Mouse (Mus musculus) hindbrain, embryonic 15.5 days (tissue): ENCODE measurements around the gene Ahnak. TPM values are rescaled to one million over a fixed set of nuclear protein-coding genes. Genes with fewer than 3 reads are reported as not detected.

Experiments
- ATAC-seq: fragments of 200-750 bp; cut with Nextera tagmentation; 2 replicates; pipeline ENCODE4 v1.8.0; 2017; ENCODE audit warnings: low read depth, moderate number of reproducible peaks, moderate TSS enrichment; ENCODE audit not compliant: low FRiP score
- H3K27ac ChIP-seq: fragments of 300-500 bp; sonication (generic); replicated peaks from 2 replicates; pipeline ENCODE4 v1.5.1; 2015; ENCODE audit warnings: mild to moderate bottlenecking, inconsistent platforms
- H3K27me3 ChIP-seq: fragments of 300-500 bp; sonication (generic); 2 replicates; pipeline ENCODE4 v1.6.1; 2015; ENCODE audit warnings: control low read depth, inconsistent platforms
- H3K36me3 ChIP-seq: fragments of 300-500 bp; sonication (generic); 2 replicates; pipeline ENCODE4 v1.6.1; 2015; ENCODE audit warnings: control low read depth, inconsistent platforms
- H3K4me1 ChIP-seq: fragments of 300-500 bp; sonication (generic); replicated peaks from 2 replicates; pipeline ENCODE4 v1.6.1; 2015; ENCODE audit warnings: control low read depth, inconsistent platforms
- H3K4me2 ChIP-seq: fragments of 300-500 bp; sonication (generic); 2 replicates; pipeline ENCODE4 v1.6.1; 2015; ENCODE audit warnings: moderate library complexity, mild to moderate bottlenecking, inconsistent platforms
- H3K4me3 ChIP-seq: fragments of 300-500 bp; sonication (generic); 2 replicates; pipeline ENCODE4 v1.5.1; 2015; ENCODE audit warnings: mild to moderate bottlenecking, inconsistent platforms
- H3K9ac ChIP-seq: fragments of 300-500 bp; sonication (generic); 2 replicates; pipeline ENCODE4 v1.6.1; 2015; ENCODE audit warnings: inconsistent platforms
- H3K9me3 ChIP-seq: fragments of 300-500 bp; sonication (generic); 2 replicates; pipeline ENCODE4 v1.6.1; 2016; ENCODE audit warnings: control low read depth, inconsistent platforms
- WGBS: fragments of 180-500 bp; shearing (Covaris S2); methylation state at CpG from one replicate; pipeline ENCODE4 v1.1.7; 2015; 5-methylcytosine and 5-hydroxymethylcytosine counted together
- polyA plus RNA-seq: library from polyadenylated mRNA; unstranded; fragments of >200 nt; fragmentation: Nextera tagmentation; extraction: Ambion mirVana; gene quantifications from 2 replicates; pipeline ENCODE4 v1.2.1, GENCODE M21; 2015

Ahnak gene
- polyA plus RNA-seq, 1 experiment from 2014 or later = 4.6 TPM

DNA sequence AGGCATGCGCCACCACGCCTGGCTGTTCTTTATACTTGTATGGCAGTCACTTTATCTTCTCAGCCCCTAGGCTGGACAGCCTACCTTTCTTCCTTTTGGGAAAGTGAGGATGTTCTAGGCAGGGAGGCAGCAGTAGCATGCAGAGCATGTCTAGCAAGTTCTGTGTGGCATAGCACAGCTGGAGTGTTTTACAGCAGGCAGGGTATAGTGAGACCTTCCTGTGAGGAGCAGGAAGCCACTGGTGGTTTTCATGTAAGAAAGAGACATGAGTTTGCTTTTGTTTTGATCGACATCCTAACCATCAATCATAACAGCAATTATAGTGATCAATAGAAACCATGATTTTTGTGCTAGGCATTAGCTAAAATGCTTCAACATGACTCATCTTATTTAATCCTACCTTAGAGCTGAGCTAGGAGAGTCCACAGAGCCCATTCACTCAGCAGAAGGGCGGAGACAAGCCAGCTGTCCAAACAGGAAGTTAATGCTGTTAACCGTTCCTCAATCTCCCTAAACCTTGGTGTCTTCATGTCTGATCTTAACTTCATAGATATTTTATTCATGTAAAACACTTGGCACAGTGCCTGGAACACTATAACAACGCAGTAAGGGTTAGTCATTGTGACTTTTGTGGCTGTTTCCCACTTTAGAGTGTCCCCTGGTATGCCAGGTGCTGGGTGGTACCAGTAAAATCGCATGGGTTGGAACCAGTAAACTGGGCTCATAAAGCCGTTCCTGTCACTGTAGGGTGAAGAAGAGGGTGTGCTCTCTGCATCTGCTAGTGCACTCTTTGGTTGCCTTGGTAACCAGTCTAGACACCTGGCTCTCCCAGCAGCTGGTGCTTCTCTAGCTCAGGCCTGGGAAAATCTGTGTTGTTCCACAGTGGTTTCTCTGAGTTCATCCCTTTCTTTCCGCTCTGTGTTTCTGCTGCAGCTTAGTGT lies 76.8 kb downstream of the Ahnak start:
- peaks cover 28% of the 10 kb centered on the region for H3K4me1 ChIP-seq
- peak; percentile 87 for ATAC-seq
- H3K4me2 ChIP-seq = no peak overlapping the region
- peak overlapping the region; percentile 60; the same call in 1 of the 2 replicates for H3K27ac ChIP-seq
- H3K4me3 ChIP-seq = no peak overlapping the region
- no peaks in the 10 kb centered on the region for H3K36me3 ChIP-seq
- 56% methylated on average over 9 of the region's 9 CpGs for WGBS
- H3K27me3 ChIP-seq = no peaks in the 10 kb centered on the region
- H3K9me3 ChIP-seq = no peaks in the 10 kb centered on the region
- H3K9ac ChIP-seq = no peak overlapping the region

- Histone ChIP-seq H3K36me3 (no peaks in the 10 kb centered on the region), H3K9me3 (no peaks in the 10 kb centered on the region), H3K27me3 (no peaks in the 10 kb centered on the region), H3K27ac (no peak overlapping the region; the same call in 1 of the 2 replicates), H3K4me1 (peaks cover 38% of the 10 kb centered on the region), H3K4me3 (no peak overlapping the region), H3K9ac (no peak overlapping the region), H3K4me2 (no peak overlapping the region)
- ATAC-seq = no peak
- 75% methylated on average over 5 of the region's 5 CpGs for WGBS
These were observed 78.2 kb downstream of the Ahnak start for GRCm38 (mm10) chr19:9067292-9067691.

GRCm38 (mm10) chr19:9069687-9070307 lies 80.7 kb downstream of the Ahnak start:
- H3K4me3 ChIP-seq = no peak overlapping the region
- no peak for ATAC-seq
- H3K9me3 ChIP-seq = no peaks in the 10 kb centered on the region
- H3K4me2 ChIP-seq = no peak overlapping the region
- WGBS = 61% methylated on average over 8 of the region's 8 CpGs
- H3K36me3 ChIP-seq = no peaks in the 10 kb centered on the region
- H3K27me3 ChIP-seq = no peaks in the 10 kb centered on the region
- H3K4me1 ChIP-seq = peaks cover 38% of the 10 kb centered on the region
- 0 out of 2 replicates have a peak overlapping the region, but pooled peaks have one; percentile 34 for H3K27ac ChIP-seq
- no peak overlapping the region for H3K9ac ChIP-seq

DNA sequence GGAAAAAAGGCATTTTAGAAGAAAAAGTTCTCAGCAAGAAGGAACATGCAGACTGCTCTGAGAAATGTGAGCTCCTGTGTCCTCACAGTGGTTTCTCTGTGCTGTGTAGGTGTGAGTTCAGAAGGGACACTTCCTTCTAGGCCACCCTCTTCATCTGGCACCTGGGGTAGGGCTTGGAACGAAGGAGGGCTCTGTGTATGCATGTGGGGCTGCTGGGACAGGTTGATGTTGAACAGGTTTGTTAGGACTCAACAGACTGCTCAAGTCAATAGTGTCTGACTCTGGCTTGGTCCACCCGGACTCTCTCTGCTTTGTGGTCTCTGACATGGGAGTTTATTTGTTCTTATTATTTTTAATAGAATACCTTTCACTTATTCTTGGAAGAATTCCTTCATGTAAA lies 81.2 kb downstream of the Ahnak start:
- peaks cover 38% of the 10 kb centered on the region for H3K4me1 ChIP-seq
- WGBS = 91% methylated on average over 2 of the region's 2 CpGs
- no peak for ATAC-seq
- H3K4me3 ChIP-seq = no peak overlapping the region
- no peak overlapping the region for H3K4me2 ChIP-seq
- H3K36me3 ChIP-seq = no peaks in the 10 kb centered on the region
- H3K27me3 ChIP-seq = no peaks in the 10 kb centered on the region
- 0 out of 2 replicates have a peak overlapping the region, but pooled peaks have one; percentile 34 for H3K27ac ChIP-seq
- H3K9ac ChIP-seq = no peak overlapping the region
- H3K9me3 ChIP-seq = no peaks in the 10 kb centered on the region

DNA sequence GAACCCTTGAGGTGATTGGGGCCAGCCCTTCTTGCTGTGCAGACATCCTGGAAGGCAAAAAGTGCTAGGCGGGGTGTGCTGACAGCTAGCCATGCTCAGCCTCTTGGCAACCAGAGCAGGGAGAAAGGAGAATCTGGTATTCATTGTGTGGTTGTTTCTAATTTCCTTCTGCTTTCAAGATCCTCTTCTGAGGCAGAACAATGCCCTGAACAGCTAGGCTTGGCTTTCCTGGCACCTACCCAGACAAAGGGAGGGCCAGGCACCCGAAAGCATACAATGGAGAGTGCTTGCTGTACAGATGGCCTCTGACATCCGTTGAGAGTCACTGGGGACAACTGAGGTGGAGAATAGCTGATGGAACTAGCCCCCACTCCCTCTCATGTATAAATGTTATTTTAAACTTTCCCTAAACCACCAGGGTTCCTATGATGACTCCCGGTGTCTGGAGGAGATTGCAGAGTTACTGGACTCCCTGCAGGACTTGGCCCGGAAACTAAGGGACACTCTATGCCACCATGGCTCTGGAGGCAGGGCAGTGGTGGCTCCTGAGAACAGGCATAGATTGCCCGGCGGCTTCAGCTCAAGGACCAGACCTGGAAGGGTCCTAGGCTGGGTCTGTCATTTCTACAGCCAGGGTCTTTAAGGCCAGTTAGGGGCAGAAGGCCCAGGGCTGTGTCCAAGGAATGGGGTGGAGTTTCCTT lies 82.5 kb downstream of the Ahnak start:
- Histone ChIP-seq H3K9me3 (no peaks in the 10 kb centered on the region), H3K27ac (peak overlapping the region; percentile 9), H3K4me3 (no peak overlapping the region), H3K4me2 (no peak overlapping the region), H3K27me3 (no peaks in the 10 kb centered on the region), H3K36me3 (no peaks in the 10 kb centered on the region), H3K9ac (no peak overlapping the region), H3K4me1 (peaks cover 27% of the 10 kb centered on the region)
- 30% methylated on average over 7 of the region's 7 CpGs for WGBS
- peak; percentile 55; the same call in 1 of the 2 replicates for ATAC-seq

DNA sequence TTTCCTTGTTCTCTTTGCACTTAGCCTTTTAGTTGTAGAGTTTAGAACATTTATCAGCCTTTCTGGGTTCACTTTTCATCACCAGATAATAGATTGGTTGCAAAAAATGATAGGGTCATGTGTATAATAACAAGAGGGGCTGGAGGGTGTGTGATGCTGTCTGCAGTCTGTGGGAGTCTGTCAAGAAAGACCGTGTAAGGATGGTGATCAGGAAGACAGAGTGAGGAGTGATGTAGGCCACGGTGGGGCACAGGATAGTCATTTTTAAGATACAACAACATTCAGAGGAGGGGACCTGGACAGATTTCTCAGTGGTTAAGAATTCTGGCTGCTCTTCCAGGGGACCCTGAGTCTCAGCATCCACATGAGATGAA lies 83.1 kb downstream of the Ahnak start:
- H3K36me3 ChIP-seq = no peaks in the 10 kb centered on the region
- 0 out of 2 replicates have a peak overlapping the region, but pooled peaks have one; percentile 9 for H3K27ac ChIP-seq
- ATAC-seq = no peak
- no peak overlapping the region for H3K4me3 ChIP-seq
- H3K4me1 ChIP-seq = peaks cover 26% of the 10 kb centered on the region
- no peaks in the 10 kb centered on the region for H3K27me3 ChIP-seq
- WGBS = 69% methylated on average over 2 of the region's 2 CpGs
- H3K9me3 ChIP-seq = no peaks in the 10 kb centered on the region
- no peak overlapping the region for H3K9ac ChIP-seq
- no peak overlapping the region for H3K4me2 ChIP-seq

- WGBS = 81% methylated on average over 12 of the region's 12 CpGs
- no peak for ATAC-seq
- Histone ChIP-seq H3K4me1 (peaks cover 26% of the 10 kb centered on the region), H3K36me3 (no peaks in the 10 kb centered on the region), H3K4me3 (no peak overlapping the region), H3K27me3 (no peaks in the 10 kb centered on the region), H3K4me2 (no peak overlapping the region), H3K9me3 (no peaks in the 10 kb centered on the region), H3K27ac (no peak overlapping the region), H3K9ac (no peak overlapping the region)
These were observed 84.8 kb downstream of the Ahnak start for GRCm38 (mm10) chr19:9073776-9074411.

DNA sequence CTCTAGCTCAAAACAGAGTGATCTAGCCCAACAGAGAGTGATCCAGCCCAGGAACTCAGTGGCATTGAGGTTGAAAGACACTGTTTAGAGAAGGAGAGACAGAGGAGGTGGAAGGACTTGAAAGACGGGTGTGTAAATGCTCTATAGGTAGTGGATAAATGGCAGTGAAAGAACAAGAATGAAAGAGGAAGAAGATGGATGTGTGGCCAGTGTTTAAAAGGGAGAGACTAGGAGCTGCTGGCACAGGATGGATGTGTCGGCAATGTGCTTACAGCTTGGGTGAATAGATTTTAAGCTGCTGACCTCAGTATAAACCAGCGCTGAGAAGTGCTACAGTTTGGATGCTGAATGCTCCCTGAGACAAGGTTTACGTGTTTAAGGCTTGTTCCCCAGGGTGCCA lies 85.3 kb downstream of the Ahnak start:
- Histone ChIP-seq H3K36me3 (no peaks in the 10 kb centered on the region), H3K4me2 (no peak overlapping the region), H3K27ac (no peak overlapping the region), H3K4me1 (peaks cover 25% of the 10 kb centered on the region), H3K27me3 (no peaks in the 10 kb centered on the region), H3K9me3 (no peaks in the 10 kb centered on the region), H3K4me3 (no peak overlapping the region), H3K9ac (no peak overlapping the region)
- ATAC-seq = no peak
- WGBS = 59% methylated on average over 4 of the region's 4 CpGs

- Histone ChIP-seq H3K4me1 (peaks cover 14% of the 10 kb centered on the region), H3K4me2 (no peak overlapping the region), H3K27me3 (no peaks in the 10 kb centered on the region), H3K4me3 (no peak overlapping the region), H3K27ac (no peak overlapping the region), H3K9ac (no peak overlapping the region), H3K9me3 (no peaks in the 10 kb centered on the region), H3K36me3 (no peaks in the 10 kb centered on the region)
- 79% methylated on average over 2 of the region's 2 CpGs for WGBS
- ATAC-seq = no peak
These were observed 86.5 kb downstream of the Ahnak start for GRCm38 (mm10) chr19:9075558-9075957.

DNA sequence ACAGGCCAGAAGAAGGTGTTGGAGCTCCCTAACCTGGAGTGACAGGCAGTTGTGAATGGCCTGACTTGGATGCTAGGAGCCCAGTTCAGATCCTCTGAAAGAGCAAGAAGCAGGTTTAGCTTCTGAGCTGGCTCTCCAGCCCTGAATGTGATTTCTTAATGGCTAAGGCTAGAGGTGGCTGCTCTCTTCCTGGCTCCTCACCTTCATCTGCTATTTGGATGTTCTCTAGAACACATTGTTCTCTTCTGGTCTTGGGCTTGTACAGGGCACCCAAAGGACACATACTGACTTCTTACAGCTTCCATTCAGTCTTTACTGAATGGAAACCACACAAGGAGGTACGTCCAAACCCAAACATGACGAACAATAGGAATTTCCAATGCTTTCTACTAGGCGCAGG lies 87.0 kb downstream of the Ahnak start:
- Histone ChIP-seq H3K4me3 (no peak overlapping the region), H3K27me3 (no peaks in the 10 kb centered on the region), H3K4me1 (peaks cover 9% of the 10 kb centered on the region), H3K4me2 (no peak overlapping the region), H3K36me3 (no peaks in the 10 kb centered on the region), H3K27ac (no peak overlapping the region), H3K9me3 (no peaks in the 10 kb centered on the region), H3K9ac (no peak overlapping the region)
- WGBS = 88% methylated on average over 3 of the region's 3 CpGs
- no peak for ATAC-seq

DNA sequence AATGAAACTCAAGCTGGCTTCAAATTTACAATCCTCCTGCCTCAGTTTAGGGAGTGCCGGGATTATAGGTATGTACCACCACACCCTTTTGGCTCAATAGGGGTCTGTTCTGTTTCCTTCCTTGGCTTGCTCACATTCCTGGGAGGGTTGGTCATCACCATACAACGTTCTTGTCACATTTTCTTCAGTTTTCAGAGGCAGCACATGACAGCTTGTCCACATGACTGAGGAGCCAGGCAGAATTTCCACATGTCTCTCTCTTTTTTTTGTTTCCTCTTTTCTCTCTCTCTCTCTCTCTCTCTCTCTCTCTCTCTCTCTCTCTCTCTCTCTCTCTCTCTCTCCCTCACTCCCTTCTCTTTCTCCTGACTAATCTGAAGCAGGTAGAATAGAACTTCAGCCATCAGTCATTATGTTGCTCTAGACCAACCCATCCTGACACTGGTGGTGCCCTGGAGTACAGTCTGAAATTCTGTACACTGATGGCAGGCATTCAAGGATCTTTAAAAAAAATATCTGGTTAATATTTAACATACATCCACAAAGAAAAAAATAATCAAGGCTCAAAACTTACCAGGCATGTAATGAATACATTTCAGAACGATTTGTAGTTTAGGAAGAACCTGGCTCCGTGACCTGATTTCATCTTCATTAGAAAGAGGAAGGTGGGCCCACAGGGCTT lies 88.0 kb downstream of the Ahnak start:
- ATAC-seq = no peak
- no peak overlapping the region for H3K4me2 ChIP-seq
- H3K27me3 ChIP-seq = no peaks in the 10 kb centered on the region
- no peak overlapping the region for H3K27ac ChIP-seq
- no peaks in the 10 kb centered on the region for H3K9me3 ChIP-seq
- 83% methylated on average over 4 of the region's 4 CpGs for WGBS
- H3K9ac ChIP-seq = no peak overlapping the region
- H3K4me3 ChIP-seq = no peak overlapping the region
- H3K4me1 ChIP-seq = peaks cover 1% of the 10 kb centered on the region; the same call in 1 of the 2 replicates
- H3K36me3 ChIP-seq = no peaks in the 10 kb centered on the region
